Mouse (Mus musculus): ENCODE measurements around the gene Polr1a. TPM values are rescaled to one million over a fixed set of nuclear protein-coding genes. Genes with fewer than 3 reads are reported as not detected.

Polr1a gene
- polyA plus RNA-seq, 1 experiment from 2014 or later, result 18.9 TPM

DNA sequence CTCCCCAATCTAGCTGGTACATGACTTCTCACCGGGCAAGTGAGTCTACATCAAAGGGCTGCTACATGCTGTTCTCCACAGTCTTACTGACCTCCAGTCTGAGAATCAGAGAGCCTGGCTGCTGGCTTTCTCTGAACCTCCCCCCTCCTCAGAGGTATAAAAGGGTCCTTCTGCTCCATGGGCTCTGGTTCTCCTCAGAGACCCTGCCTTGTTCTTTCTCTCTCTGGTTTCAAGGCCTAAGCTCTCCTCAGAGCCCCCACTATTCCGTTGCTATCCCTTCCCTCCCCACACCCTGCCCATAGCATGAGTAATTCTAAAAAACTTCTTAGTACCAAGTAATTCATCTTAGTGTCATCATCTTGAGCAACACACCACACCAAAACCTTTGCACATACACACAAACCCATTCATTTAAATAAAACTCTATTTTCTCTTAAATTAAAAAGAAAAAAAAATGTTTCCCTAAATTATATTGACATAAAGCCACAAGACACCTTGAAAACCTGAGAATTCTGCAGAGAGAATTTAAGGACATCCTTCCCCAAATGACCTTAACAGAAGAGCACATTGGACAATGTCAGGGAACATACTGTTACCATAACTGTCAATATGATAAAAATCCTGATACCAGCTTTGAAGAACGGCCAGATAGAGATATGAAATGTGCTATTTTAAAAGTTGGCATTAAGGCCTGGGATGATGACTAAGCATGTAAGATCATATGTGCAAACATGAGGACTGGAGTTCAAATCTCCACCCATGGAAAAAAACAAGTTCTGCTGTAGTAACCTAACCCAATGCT, 98.8 kb downstream of the Polr1a start:
- H3K36me3 ChIP-seq, result no peaks in the 10 kb centered on the region
- H3K9ac ChIP-seq (replicated peaks), result no peak overlapping the region
- no peak for ATAC-seq (ENCODE audit: low FRiP score)
- WGBS, result 86% methylated on average over 3 of the region's 3 CpGs
- H3K27me3 ChIP-seq (replicated peaks), result no peaks in the 10 kb centered on the region
- H3K4me3 ChIP-seq (replicated peaks), result no peak overlapping the region
- H3K9me3 ChIP-seq (replicated peaks), result no peaks in the 10 kb centered on the region
- H3K4me1 ChIP-seq, result no peaks in the 10 kb centered on the region
- no peak overlapping the region for H3K27ac ChIP-seq (replicated peaks)
- H3K4me2 ChIP-seq, result no peak overlapping the region

DNA sequence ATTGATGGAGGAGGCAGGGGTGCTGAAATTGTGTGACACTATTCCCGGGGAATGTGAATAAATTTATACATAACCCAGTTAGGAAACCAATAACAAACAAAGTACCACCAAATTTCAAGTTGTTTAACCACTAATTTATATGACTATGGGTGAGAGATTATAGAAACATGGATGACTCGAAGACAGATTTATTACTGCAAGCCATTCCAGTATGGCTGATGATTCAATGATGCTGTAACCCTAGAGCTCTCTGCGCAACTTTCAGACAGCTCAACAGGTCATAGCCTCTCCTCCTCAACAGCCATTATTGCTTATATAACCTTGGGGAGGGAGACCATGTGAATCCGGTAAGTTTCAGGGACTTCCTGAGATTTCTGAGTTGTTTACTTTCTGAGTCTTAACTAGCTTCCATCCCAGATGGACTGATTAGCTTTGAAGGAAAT, 99.4 kb downstream of the Polr1a start:
- H3K36me3 ChIP-seq, result no peaks in the 10 kb centered on the region
- no peaks in the 10 kb centered on the region for H3K4me1 ChIP-seq
- no peaks in the 10 kb centered on the region for H3K27me3 ChIP-seq (replicated peaks)
- no peaks in the 10 kb centered on the region for H3K9me3 ChIP-seq (replicated peaks)
- ATAC-seq (ENCODE audit: low FRiP score), result no peak
- WGBS, result 91% methylated on average over 4 of the region's 4 CpGs
- H3K4me2 ChIP-seq, result no peak overlapping the region
- no peak overlapping the region for H3K9ac ChIP-seq (replicated peaks)
- no peak overlapping the region for H3K27ac ChIP-seq (replicated peaks)
- H3K4me3 ChIP-seq (replicated peaks), result no peak overlapping the region

DNA sequence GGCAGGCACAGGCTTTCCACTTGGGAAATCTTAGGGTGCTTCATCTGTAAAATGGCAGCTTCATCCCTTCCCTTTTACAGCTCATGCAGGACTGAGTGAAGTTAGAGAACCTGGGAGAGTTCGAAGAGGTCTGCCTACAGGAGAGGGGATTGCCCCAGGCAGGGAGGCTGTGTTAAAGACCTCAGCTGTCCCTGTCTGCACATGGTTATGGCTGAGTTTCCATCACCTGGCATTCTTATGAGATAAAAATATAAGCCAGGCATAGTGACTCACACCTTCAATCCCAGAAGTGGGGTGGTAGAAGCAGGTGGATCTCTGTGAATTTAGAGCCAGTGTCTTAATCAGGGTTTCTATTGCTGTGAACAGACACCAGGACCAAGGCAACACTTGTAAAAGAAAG, 100.6 kb downstream of the Polr1a start:
- Histone ChIP-seq H3K4me3 (replicated peaks) (no peak overlapping the region), H3K4me2 (no peak overlapping the region), H3K9ac (replicated peaks) (no peak overlapping the region), H3K27ac (replicated peaks) (no peak overlapping the region), H3K9me3 (replicated peaks) (no peaks in the 10 kb centered on the region), H3K4me1 (no peaks in the 10 kb centered on the region), H3K27me3 (replicated peaks) (no peaks in the 10 kb centered on the region), H3K36me3 (no peaks in the 10 kb centered on the region)
- ATAC-seq (ENCODE audit: low FRiP score), result no peak
- WGBS, result 89% methylated on average over 1 of the region's 1 CpGs

DNA sequence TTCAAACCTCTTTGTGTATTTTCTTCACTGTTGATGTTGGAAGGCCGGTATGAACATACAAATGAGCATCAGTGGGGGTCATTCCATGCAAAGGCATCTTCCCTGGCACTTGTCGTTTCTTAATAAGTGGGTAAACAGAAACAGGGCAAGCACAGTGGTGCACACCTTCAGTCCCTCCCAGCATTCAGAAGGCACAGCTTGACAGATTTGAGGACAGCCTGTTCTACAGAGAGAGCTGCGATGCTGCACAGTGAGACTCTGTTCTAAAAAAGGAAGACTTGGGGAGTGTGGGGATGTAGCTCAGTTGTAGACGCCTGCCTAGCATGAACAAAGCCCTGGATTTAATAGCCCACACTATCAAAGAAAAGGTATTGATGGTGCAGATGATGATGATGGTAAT, 105.2 kb downstream of the Polr1a start:
- WGBS, result 50% methylated on average over 4 of the region's 4 CpGs

DNA sequence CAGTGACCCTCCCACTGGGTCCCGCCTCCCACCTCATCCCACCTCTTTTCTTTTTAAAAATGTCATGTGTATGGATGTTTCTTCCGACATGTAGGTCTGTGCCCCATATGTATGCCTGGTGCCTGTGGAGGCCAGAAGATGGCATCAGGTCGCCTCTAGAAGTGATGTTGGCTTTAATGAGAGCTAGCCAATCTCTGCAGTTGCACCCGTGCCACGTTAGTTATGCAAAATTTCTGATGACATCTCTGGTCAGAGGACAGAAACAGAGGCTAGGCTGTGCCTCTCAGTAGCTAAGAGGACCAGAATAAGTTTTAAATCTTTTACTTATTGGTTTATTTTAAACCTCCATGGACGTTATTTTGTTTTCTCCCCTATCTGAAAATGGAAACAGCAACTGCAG, 109.2 kb downstream of the Polr1a start:
- Histone ChIP-seq H3K4me3 (replicated peaks) (no peak overlapping the region), H3K4me1 (no peaks in the 10 kb centered on the region), H3K9me3 (replicated peaks) (no peaks in the 10 kb centered on the region), H3K4me2 (no peak overlapping the region), H3K9ac (replicated peaks) (no peak overlapping the region), H3K27ac (replicated peaks) (no peak overlapping the region), H3K36me3 (no peaks in the 10 kb centered on the region), H3K27me3 (replicated peaks) (no peaks in the 10 kb centered on the region)
- 79% methylated on average over 6 of the region's 6 CpGs for WGBS
- no peak for ATAC-seq (ENCODE audit: low FRiP score)

More for the DNA sequence above, 105.2 kb downstream of the Polr1a start:
- Histone ChIP-seq H3K4me1 (no peaks in the 10 kb centered on the region), H3K9ac (replicated peaks) (no peak overlapping the region), H3K9me3 (replicated peaks) (no peaks in the 10 kb centered on the region), H3K4me2 (no peak overlapping the region), H3K4me3 (replicated peaks) (no peak overlapping the region), H3K27ac (replicated peaks) (no peak overlapping the region), H3K36me3 (no peaks in the 10 kb centered on the region), H3K27me3 (replicated peaks) (no peaks in the 10 kb centered on the region)
- no peak for ATAC-seq (ENCODE audit: low FRiP score)

DNA sequence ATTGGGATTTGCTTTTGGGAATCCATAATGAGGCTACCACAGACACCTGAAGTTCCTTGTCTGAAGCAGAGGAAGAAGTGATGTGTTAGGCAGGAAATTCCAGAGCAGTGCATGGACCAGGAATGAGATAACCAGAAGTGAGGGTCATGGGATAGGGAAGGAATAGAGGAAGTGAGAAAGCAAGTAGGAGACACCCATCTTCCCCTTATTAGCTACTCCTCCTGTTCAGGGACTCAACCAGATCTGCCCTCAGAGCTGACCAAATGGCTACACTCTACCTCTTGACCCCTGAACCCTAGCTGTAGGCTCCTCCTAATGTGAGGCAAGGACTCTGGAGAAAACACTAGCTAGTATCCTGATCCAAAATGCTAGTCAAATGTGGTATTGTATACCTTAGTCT, 116.6 kb downstream of the Polr1a start:
- Histone ChIP-seq H3K36me3 (no peaks in the 10 kb centered on the region), H3K4me3 (replicated peaks) (no peak overlapping the region), H3K9ac (replicated peaks) (no peak overlapping the region), H3K4me1 (no peaks in the 10 kb centered on the region), H3K27me3 (replicated peaks) (no peaks in the 10 kb centered on the region), H3K9me3 (replicated peaks) (no peaks in the 10 kb centered on the region), H3K4me2 (no peak overlapping the region), H3K27ac (replicated peaks) (no peak overlapping the region)
- no peak for ATAC-seq (ENCODE audit: low FRiP score)

DNA sequence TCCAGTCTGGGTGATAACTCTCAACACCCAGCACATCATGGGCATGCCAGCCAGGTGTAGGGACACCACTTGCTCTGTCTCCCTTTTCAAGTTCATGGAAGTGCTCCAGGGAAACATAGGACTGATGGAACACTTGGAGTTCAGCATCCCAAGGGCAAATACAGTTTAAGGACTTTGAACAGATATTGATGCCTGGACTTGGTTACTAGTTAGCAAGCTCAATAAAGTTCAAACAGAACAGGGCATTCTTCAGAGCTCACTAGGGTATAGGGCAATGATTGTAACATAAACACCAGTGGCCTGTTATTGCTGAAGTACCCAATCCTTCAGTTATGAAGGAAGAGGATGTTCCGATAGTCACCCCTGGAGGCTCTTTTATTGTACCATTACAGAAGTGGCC, 119.2 kb downstream of the Polr1a start:
- Histone ChIP-seq H3K4me1 (no peaks in the 10 kb centered on the region), H3K9ac (replicated peaks) (no peak overlapping the region), H3K4me2 (no peak overlapping the region), H3K4me3 (replicated peaks) (no peak overlapping the region), H3K27me3 (replicated peaks) (no peaks in the 10 kb centered on the region), H3K27ac (replicated peaks) (no peak overlapping the region), H3K9me3 (replicated peaks) (no peaks in the 10 kb centered on the region), H3K36me3 (no peaks in the 10 kb centered on the region)
- WGBS, result 92% methylated on average over 1 of the region's 1 CpGs
- ATAC-seq (ENCODE audit: low FRiP score), result no peak

DNA sequence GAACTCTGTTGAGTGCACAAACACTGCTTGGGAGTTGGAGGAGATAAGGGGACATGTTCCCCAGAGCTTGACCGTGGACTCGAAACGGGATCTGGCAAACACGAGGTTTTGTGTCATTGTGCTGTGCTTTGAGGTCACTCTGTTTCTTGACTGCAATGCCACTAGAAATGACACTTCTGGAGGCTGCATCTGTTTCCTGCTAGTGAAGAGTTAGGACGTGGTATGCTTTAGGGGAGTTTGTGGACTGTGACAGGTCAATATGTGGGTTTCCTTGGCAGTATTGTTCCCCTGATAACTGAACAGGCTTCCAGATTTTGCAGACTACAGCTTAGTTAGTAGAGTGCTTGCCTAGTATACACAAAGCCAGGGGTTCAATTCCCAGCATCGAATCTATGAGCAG, 120.8 kb downstream of the Polr1a start:
- Histone ChIP-seq H3K9ac (replicated peaks) (no peak overlapping the region), H3K4me3 (replicated peaks) (no peak overlapping the region), H3K4me1 (no peaks in the 10 kb centered on the region), H3K36me3 (no peaks in the 10 kb centered on the region), H3K4me2 (no peak overlapping the region), H3K27me3 (replicated peaks) (no peaks in the 10 kb centered on the region), H3K9me3 (replicated peaks) (no peaks in the 10 kb centered on the region), H3K27ac (replicated peaks) (no peak overlapping the region)
- WGBS, result 84% methylated on average over 6 of the region's 6 CpGs
- ATAC-seq (ENCODE audit: low FRiP score), result no peak

Other genes starting within 250 kb of the Polr1a start
- 255 and 285 TPM in 2 replicates for gene Reep1, start 201.5 kb upstream of the Polr1a start, polyA plus RNA-seq (2015; fragmentation: Nextera tagmentation; extraction: Ambion mirVana)
- gene Mrpl35, start 82.1 kb upstream of the Polr1a start, polyA plus RNA-seq (2015; fragmentation: Nextera tagmentation; extraction: Ambion mirVana), result 46.8 and 52.4 TPM in 2 replicates
- 160 and 173 TPM in 2 replicates for gene Immt, start 77.7 kb upstream of the Polr1a start, polyA plus RNA-seq (2015; fragmentation: Nextera tagmentation; extraction: Ambion mirVana)
- gene Ptcd3, start 303 bp upstream of the Polr1a start, polyA plus RNA-seq (2015; fragmentation: Nextera tagmentation; extraction: Ambion mirVana), result 78.4 and 84.1 TPM in 2 replicates
- 69.1 and 76.0 TPM in 2 replicates for gene St3gal5, start 188.5 kb downstream of the Polr1a start, polyA plus RNA-seq (2015; fragmentation: Nextera tagmentation; extraction: Ambion mirVana)